16 mouse cellular contexts compared by ENCODE assay signal in the genomic region with DNA sequence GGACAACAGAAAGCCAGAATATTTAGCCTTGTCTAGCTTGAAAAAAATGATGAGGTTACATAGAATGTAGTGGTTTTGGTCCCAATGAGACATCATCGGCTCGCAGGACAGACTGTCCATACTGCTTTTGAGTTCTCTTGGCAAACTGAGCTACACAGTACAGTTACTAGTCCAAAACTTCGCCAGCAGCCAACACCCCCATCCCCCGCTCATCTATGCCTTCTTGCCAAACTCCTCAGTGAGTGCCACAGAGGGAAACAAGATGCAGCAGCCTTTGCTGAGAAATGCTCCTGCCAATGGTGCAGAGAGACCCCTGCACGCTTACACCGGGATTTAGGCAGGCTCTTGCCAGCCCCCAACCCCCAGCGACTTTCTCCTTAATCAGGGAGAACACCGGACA. TPM values are rescaled to one million over a fixed set of nuclear protein-coding genes. Genes with fewer than 3 reads are reported as not detected.
DNase-seq lines count a peak whose midpoint lies in the region; ATAC-seq and TF ChIP-seq lines count a peak whose summit lies in the region.
"Had no signal": no experiment of that assay in that cellular context is flagged by ENCODE, and none has a peak within 500 bp of the region (broad histone marks: within the 10 kb centered on the region; RNA-seq: fewer than 3 reads in every experiment).

No protein-coding gene starts in this region.

- no peaks in the 10 kb centered on the region; the same call in 1 of the 2 replicates for H3K36me3 ChIP-seq in lung, embryonic 15.5 days
- H3K36me3 ChIP-seq: heart, embryonic 13.5 days; liver, embryonic 12.5 days had no signal

- no peak overlapping the region for H3K4me3 ChIP-seq in lung, embryonic 15.5 days
- no peak overlapping the region for H3K4me3 ChIP-seq in lung, adult 2 months (replicated peaks; ENCODE audit: extremely low read depth, low read depth, low read length)
- H3K4me3 ChIP-seq: heart, embryonic 13.5 days; hindbrain, embryonic 15.5 days; liver, embryonic 12.5 days; megakaryocyte, embryonic 14.5 days had no signal

- no peaks in the 10 kb centered on the region for H3K27me3 ChIP-seq in lung, embryonic 15.5 days
- H3K27me3 ChIP-seq: heart, embryonic 13.5 days; hindbrain, embryonic 15.5 days; liver, embryonic 12.5 days; megakaryocyte, embryonic 14.5 days had no signal

- H3K4me2 ChIP-seq in lung, embryonic 15.5 days = no peak overlapping the region
- H3K4me2 ChIP-seq: heart, embryonic 13.5 days; hindbrain, embryonic 15.5 days; liver, embryonic 12.5 days had no signal

- peaks cover 12% of the 10 kb centered on the region; the same call in 1 of the 2 replicates for H3K4me1 ChIP-seq in lung, embryonic 15.5 days
- no peaks in the 10 kb centered on the region for H3K4me1 ChIP-seq in lung, adult 2 months (ENCODE audit: control insufficient read depth, insufficient read depth, low read length)
- H3K4me1 ChIP-seq: liver, embryonic 12.5 days; megakaryocyte, embryonic 14.5 days had no signal

- DNase-seq in frontal cortex, postnatal 10 days (ENCODE audit: low spot score in 2 of 2) = no peak
- DNase-seq in lung, adult 2 months = no peak
- DNase-seq in brain, adult 2 months (ENCODE audit: low read depth, low spot score) = peak; percentile 65
- DNase-seq in lung, postnatal 14 days = peak; percentile 29
- DNase-seq in heart, postnatal 14 days = no peak
- no peak for DNase-seq in gastrocnemius, postnatal 14 days
- DNase-seq: cerebellum, adult 9-11 months; gastrocnemius, postnatal 25 days; kidney, adult 9 months; right cerebral cortex, postnatal 4 days had no signal

- H3K27ac ChIP-seq in lung, embryonic 15.5 days = no peak overlapping the region
- H3K27ac ChIP-seq: heart, embryonic 13.5 days; hindbrain, embryonic 15.5 days; liver, embryonic 12.5 days had no signal

- 74% methylated on average over 8 of the region's 8 CpGs for WGBS in lung, embryonic 15.5 days
- WGBS in lung, adult 2 months = 76% methylated on average over 8 of the region's 8 CpGs

- no peak overlapping the region for H3K9ac ChIP-seq in lung, embryonic 15.5 days
- H3K9ac ChIP-seq: heart, embryonic 13.5 days; hindbrain, embryonic 15.5 days; liver, embryonic 12.5 days had no signal

- ATAC-seq in frontal cortex, adult (ENCODE audit: low TSS enrichment) = peak; percentile 61
- ATAC-seq in lung, embryonic 15.5 days (ENCODE audit: borderline replicate concordance, extremely low read depth, low FRiP score, low TSS enrichment) = peak; percentile 71; the same call in 1 of the 2 replicates
- ATAC-seq: liver, embryonic 12.5 days had no signal

- no peak for TF ChIP-seq POLR2A in lung, adult 2 months (IDR thresholded peaks at IDR 0.05; ENCODE audit: borderline replicate concordance, extremely low read depth, low read depth, low read length)

- intact Hi-C loops in heart, postnatal 14 days (cut with DNase I) = no loop called here
- intact Hi-C loops in gastrocnemius, postnatal 14 days (cut with DNase I; ENCODE audit: low total_unique reads) = no loop called here

- no peak for TF ChIP-seq CTCF in lung, adult 2 months (IDR thresholded peaks at IDR 0.05; ENCODE audit: insufficient read depth, low read length)

- no peaks in the 10 kb centered on the region for H3K9me3 ChIP-seq in lung, embryonic 15.5 days
- H3K9me3 ChIP-seq: heart, embryonic 13.5 days; hindbrain, embryonic 15.5 days; liver, embryonic 12.5 days had no signal

RNA-seq across cellular contexts. Expression of gene Basp1, which starts 34.9 kb away (rescaled TPM):
- polyA plus RNA-seq in lung, embryonic 15.5 days (2015; fragmentation: Nextera tagmentation; extraction: Ambion mirVana) = 28.4 and 32.1 TPM in 2 replicates
- polyA plus RNA-seq in lung, adult 2 months (2012; rRNA removed) = 4.9 TPM in 2 replicates
- 1 to 10 TPM; 3.0 to 4.2 TPM for total RNA-seq in heart, postnatal 14 days (2021)
- total RNA-seq in gastrocnemius, postnatal 14 days (2021) = 1 to 10 TPM; 6.9 to 9.5 TPM

Comparison
In these comparisons a context has a peak if more than half of its experiments do, and no peak if none do; other contexts are left out.
1. DNase-seq: peak in brain, adult 2 months (single experiment) and lung, postnatal 14 days (single experiment); none in frontal cortex, postnatal 10 days (0 of 2), lung, adult 2 months (single experiment), heart, postnatal 14 days (0 of 2) and gastrocnemius, postnatal 14 days (single experiment).